Mouse (Mus musculus): Measurements from ENCODE around the gene Ckap5.

- no peak for TF ChIP-seq CTCF (IDR thresholded peaks at IDR 0.05; ENCODE audit: insufficient read depth, low read depth, low read length)
- no peak for TF ChIP-seq POLR2A (IDR thresholded peaks at IDR 0.05; ENCODE audit: insufficient read depth, low read depth, low read length)
Measured at GRCm38 (mm10) chr2:91622356-91622755, 95.8 kb downstream of the Ckap5 start.
